Mouse (Mus musculus) stomach, embryonic 16.5 days (tissue): ENCODE data around the gene Azin2. TPM values are rescaled to one million over a fixed set of nuclear protein-coding genes. Genes with fewer than 3 reads are reported as not detected.
A peak's percentile ranks its signal among the peaks of the same experiment; 100 is the strongest.

Experiments
- ATAC-seq: fragments of 200-750 bp; cut with Nextera tagmentation; 2 replicates; pipeline ENCODE4 v1.8.0; 2017; ENCODE audit warnings: moderate number of reproducible peaks, moderate TSS enrichment; ENCODE audit not compliant: insufficient read depth, low FRiP score
- H3K27ac ChIP-seq: fragments of 300-500 bp; sonication (generic); 2 replicates; pipeline ENCODE4 v1.5.1; 2014; ENCODE audit warnings: low read length
- H3K27me3 ChIP-seq: fragments of 300-500 bp; sonication (generic); 2 replicates; pipeline ENCODE4 v1.6.1; 2014; ENCODE audit warnings: low read length, control low read depth, mixed read lengths; ENCODE audit not compliant: control insufficient read depth, insufficient read depth
- H3K36me3 ChIP-seq: fragments of 300-500 bp; sonication (generic); 2 replicates; pipeline ENCODE4 v1.6.1; 2014; ENCODE audit warnings: low read length; ENCODE audit not compliant: control insufficient read depth, insufficient read depth
- H3K4me1 ChIP-seq: fragments of 300-500 bp; sonication (generic); 2 replicates; pipeline ENCODE4 v1.6.1; 2014; ENCODE audit warnings: low read length, control low read depth, mixed read lengths; ENCODE audit not compliant: control insufficient read depth, insufficient read depth
- H3K4me2 ChIP-seq: fragments of 300-500 bp; sonication (generic); 2 replicates; pipeline ENCODE4 v1.6.1; 2014; ENCODE audit warnings: low read depth, low read length, mixed read lengths
- H3K4me3 ChIP-seq: fragments of 300-500 bp; sonication (generic); replicated peaks from 2 replicates; pipeline ENCODE4 v1.5.1; 2014; ENCODE audit warnings: mild to moderate bottlenecking, low read length
- H3K9ac ChIP-seq: fragments of 300-500 bp; sonication (generic); 2 replicates; pipeline ENCODE4 v1.6.1; 2014; ENCODE audit warnings: low read length
- H3K9me3 ChIP-seq: fragments of 300-500 bp; sonication (generic); replicated peaks from 2 replicates; pipeline ENCODE4 v1.6.1; 2016; ENCODE audit warnings: low read length, control low read depth; ENCODE audit not compliant: control insufficient read depth
- WGBS: fragments of 180-500 bp; shearing (Covaris S2); extraction: QIAGEN DNeasy Blood & Tissue Kit; methylation state at CpG from one replicate; pipeline ENCODE4 v1.1.7; 2014; 5-methylcytosine and 5-hydroxymethylcytosine counted together
- polyA plus RNA-seq: library from polyadenylated mRNA; unstranded; fragments of >200 nt; fragmentation: Nextera tagmentation; extraction: Ambion mirVana; gene quantifications from 2 replicates; pipeline ENCODE4 v1.2.1, GENCODE M21; 2015

Azin2 gene
- 14.3 and 15.0 TPM in 2 replicates for polyA plus RNA-seq

- under 1% methylated on average over 71 of the region's 72 CpGs for WGBS
- Histone ChIP-seq H3K27me3 (no peaks in the 10 kb centered on the region), H3K4me3 (peak within 1 kb of the TSS; percentile 65), H3K9me3 (no peaks in the 10 kb centered on the region), H3K9ac (peak within 1 kb of the TSS; percentile 84), H3K4me2 (peak within 1 kb of the TSS; percentile 85), H3K27ac (peak within 1 kb of the TSS; percentile 55), H3K4me1 (peaks cover 27% of the 10 kb centered on the region), H3K36me3 (no peaks in the 10 kb centered on the region)
- ATAC-seq = peak; percentile 95
These were observed at the start of gene Azin2 for GRCm38 (mm10) chr4:128962029-128962925. TSS of gene Azin2 (minus strand) at chr4:128962442.

DNA sequence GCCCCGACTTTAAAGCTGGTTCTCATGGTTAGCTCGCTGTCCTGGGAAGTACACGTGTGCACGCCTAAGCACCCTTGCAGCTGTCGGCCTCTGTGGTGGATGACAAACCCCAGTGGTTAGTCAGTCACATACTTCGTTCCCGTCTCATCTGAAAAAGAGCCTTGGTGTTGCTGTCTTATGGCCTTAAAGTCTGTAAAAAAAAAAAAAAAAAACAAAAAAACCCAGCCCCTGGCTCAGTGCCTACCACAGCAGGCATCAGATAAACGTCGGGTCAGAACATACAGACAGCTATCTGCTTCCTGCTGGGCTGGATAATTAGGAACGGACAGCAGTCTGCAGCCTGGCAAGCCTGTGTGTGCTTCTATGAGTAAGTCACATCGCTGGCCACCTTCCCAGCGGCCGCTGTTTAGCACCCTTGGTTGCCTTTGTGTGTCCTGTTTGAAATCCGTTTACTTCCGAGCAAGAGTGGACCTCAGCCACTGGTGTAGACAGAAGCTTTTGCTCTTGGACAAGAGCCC lies 49.4 kb upstream of the Azin2 start:
- Histone ChIP-seq H3K4me3 (no peak overlapping the region), H3K27me3 (no peaks in the 10 kb centered on the region), H3K4me1 (no peaks in the 10 kb centered on the region), H3K27ac (peak overlapping the region; percentile 40), H3K4me2 (no peak overlapping the region), H3K9ac (no peak overlapping the region), H3K9me3 (no peaks in the 10 kb centered on the region), H3K36me3 (peaks cover 15% of the 10 kb centered on the region; the same call in 1 of the 2 replicates)
- no peak for ATAC-seq
- WGBS = 53% methylated on average over 15 of the region's 15 CpGs

- no peaks in the 10 kb centered on the region for H3K27me3 ChIP-seq
- H3K9ac ChIP-seq = no peak overlapping the region
- 74% methylated on average over 5 of the region's 5 CpGs for WGBS
- no peaks in the 10 kb centered on the region for H3K9me3 ChIP-seq
- H3K4me3 ChIP-seq = no peak overlapping the region
- no peaks in the 10 kb centered on the region for H3K4me1 ChIP-seq
- no peak overlapping the region for H3K27ac ChIP-seq
- H3K4me2 ChIP-seq = no peak overlapping the region
- ATAC-seq = no peak
- H3K36me3 ChIP-seq = peaks cover 15% of the 10 kb centered on the region; the same call in 1 of the 2 replicates
These were observed 47.3 kb upstream of the Azin2 start for GRCm38 (mm10) chr4:129009521-129009920.

DNA sequence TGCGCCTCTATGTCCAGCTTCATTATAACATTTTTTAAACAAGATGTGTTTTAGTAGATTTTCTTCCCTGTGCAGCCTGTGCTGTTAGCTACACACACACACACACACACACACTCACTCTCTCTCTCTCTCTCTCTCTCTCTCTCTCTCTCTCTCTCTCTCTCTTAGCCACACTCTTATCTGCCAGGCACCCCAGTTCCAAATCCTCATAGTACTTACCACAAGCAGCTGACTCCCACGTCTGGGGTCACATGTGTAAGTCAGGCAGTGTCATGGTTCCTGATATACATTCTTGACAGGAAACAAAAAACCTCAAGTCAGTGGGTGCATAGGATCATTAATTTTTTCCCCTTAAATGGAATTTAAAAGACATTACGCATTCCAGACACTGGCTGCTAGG lies 46.4 kb upstream of the Azin2 start:
- Histone ChIP-seq H3K9me3 (no peaks in the 10 kb centered on the region), H3K9ac (no peak overlapping the region), H3K4me3 (no peak overlapping the region), H3K27me3 (no peaks in the 10 kb centered on the region), H3K4me1 (no peaks in the 10 kb centered on the region), H3K27ac (no peak overlapping the region), H3K36me3 (peaks cover 15% of the 10 kb centered on the region; the same call in 1 of the 2 replicates), H3K4me2 (no peak overlapping the region)
- WGBS = 68% methylated on average over 3 of the region's 3 CpGs
- ATAC-seq = no peak

- 84% methylated on average over 12 of the region's 12 CpGs for WGBS
- H3K9ac ChIP-seq = no peak overlapping the region
- no peaks in the 10 kb centered on the region for H3K27me3 ChIP-seq
- no peak overlapping the region for H3K27ac ChIP-seq
- H3K4me1 ChIP-seq = no peaks in the 10 kb centered on the region
- no peak for ATAC-seq
- H3K4me3 ChIP-seq = no peak overlapping the region
- H3K9me3 ChIP-seq = no peaks in the 10 kb centered on the region
- peaks cover 15% of the 10 kb centered on the region; the same call in 1 of the 2 replicates for H3K36me3 ChIP-seq
- H3K4me2 ChIP-seq = no peak overlapping the region
These were observed 45.8 kb upstream of the Azin2 start for GRCm38 (mm10) chr4:129008006-129008519.

GRCm38 (mm10) chr4:129003720-129004119 lies 41.5 kb upstream of the Azin2 start:
- Histone ChIP-seq H3K4me2 (no peak overlapping the region), H3K9me3 (no peaks in the 10 kb centered on the region), H3K9ac (no peak overlapping the region), H3K4me3 (no peak overlapping the region), H3K4me1 (peaks cover 7% of the 10 kb centered on the region), H3K27me3 (no peaks in the 10 kb centered on the region), H3K27ac (no peak overlapping the region), H3K36me3 (0 out of 2 replicates have a peak, but pooled peaks cover 8% of the 10 kb centered on the region)
- WGBS = 89% methylated on average over 8 of the region's 8 CpGs
- ATAC-seq = no peak

- Histone ChIP-seq H3K9me3 (no peaks in the 10 kb centered on the region), H3K4me3 (no peak overlapping the region), H3K9ac (no peak overlapping the region), H3K4me2 (no peak overlapping the region), H3K27me3 (no peaks in the 10 kb centered on the region), H3K4me1 (peaks cover 29% of the 10 kb centered on the region), H3K27ac (no peak overlapping the region), H3K36me3 (0 out of 2 replicates have a peak, but pooled peaks cover 3% of the 10 kb centered on the region)
- 82% methylated on average over 3 of the region's 3 CpGs for WGBS
- ATAC-seq = no peak
These were observed 38.5 kb upstream of the Azin2 start for GRCm38 (mm10) chr4:129000786-129001185.

- Histone ChIP-seq H3K4me3 (no peak overlapping the region), H3K9me3 (no peaks in the 10 kb centered on the region), H3K27me3 (no peaks in the 10 kb centered on the region), H3K36me3 (0 out of 2 replicates have a peak, but pooled peaks cover 3% of the 10 kb centered on the region), H3K4me2 (no peak overlapping the region), H3K27ac (peak overlapping the region; percentile 63; the same call in 1 of the 2 replicates), H3K4me1 (peaks cover 42% of the 10 kb centered on the region), H3K9ac (no peak overlapping the region)
- 63% methylated on average over 8 of the region's 8 CpGs for WGBS
- ATAC-seq = no peak
These were observed 36.2 kb upstream of the Azin2 start for GRCm38 (mm10) chr4:128998401-128998800.

GRCm38 (mm10) chr4:128997258-128997657 lies 35.0 kb upstream of the Azin2 start:
- H3K4me3 ChIP-seq = no peak overlapping the region
- H3K27ac ChIP-seq = peak overlapping the region; percentile 63
- no peaks in the 10 kb centered on the region for H3K9me3 ChIP-seq
- H3K4me1 ChIP-seq = peaks cover 42% of the 10 kb centered on the region
- no peak overlapping the region for H3K9ac ChIP-seq
- ATAC-seq = peak; percentile 41; the same call in 1 of the 2 replicates
- H3K36me3 ChIP-seq = no peaks in the 10 kb centered on the region
- 55% methylated on average over 8 of the region's 8 CpGs for WGBS
- peak overlapping the region; percentile 28 for H3K4me2 ChIP-seq
- H3K27me3 ChIP-seq = no peaks in the 10 kb centered on the region
